Mouse (Mus musculus) limb, embryonic 13.5 days (tissue): ENCODE measurements around the gene Unc13a. TPM values are rescaled to one million over a fixed set of nuclear protein-coding genes. Genes with fewer than 3 reads are reported as not detected.
"Not testable (repeated sequence)": the region's sequence is repeated elsewhere in the genome, so short reads cannot be mapped to it uniquely, and the experiment has no call there.

ENCODE experiments used
- ATAC-seq: fragments of 200-750 bp; cut with Nextera tagmentation; 2 replicates; pipeline ENCODE4 v1.8.0; 2017; ENCODE audit warnings: low read depth, moderate number of reproducible peaks, moderate TSS enrichment; ENCODE audit not compliant: low FRiP score
- H3K27ac ChIP-seq: fragments of 300-500 bp; sonication (generic); 2 replicates; pipeline ENCODE4 v1.5.1; 2015; ENCODE audit warnings: inconsistent platforms, mild to moderate bottlenecking, moderate library complexity
- H3K27me3 ChIP-seq: fragments of 300-500 bp; sonication (generic); 2 replicates; pipeline ENCODE4 v1.6.1; 2015; ENCODE audit warnings: mild to moderate bottlenecking, inconsistent platforms
- H3K36me3 ChIP-seq: fragments of 300-500 bp; sonication (generic); 2 replicates; pipeline ENCODE4 v1.6.1; 2015; ENCODE audit warnings: inconsistent platforms, mild to moderate bottlenecking, moderate library complexity
- H3K4me1 ChIP-seq: fragments of 300-500 bp; sonication (generic); 2 replicates; pipeline ENCODE4 v1.6.1; 2015; ENCODE audit warnings: inconsistent platforms
- H3K4me2 ChIP-seq: fragments of 300-500 bp; sonication (generic); replicated peaks from 2 replicates; pipeline ENCODE4 v1.6.1; 2015; ENCODE audit warnings: inconsistent platforms, mild to moderate bottlenecking, moderate library complexity
- H3K4me3 ChIP-seq: fragments of 300-500 bp; sonication (generic); 2 replicates; pipeline ENCODE4 v1.5.1; 2015; ENCODE audit warnings: moderate library complexity, mild to moderate bottlenecking, inconsistent platforms
- H3K9ac ChIP-seq: fragments of 300-500 bp; sonication (generic); 2 replicates; pipeline ENCODE4 v1.6.1; 2015; ENCODE audit warnings: mild to moderate bottlenecking, inconsistent platforms
- H3K9me3 ChIP-seq: fragments of 300-500 bp; sonication (generic); 2 replicates; pipeline ENCODE4 v1.6.1; 2016; ENCODE audit warnings: inconsistent platforms
- WGBS: fragments of 180-500 bp; shearing (Covaris S2); methylation state at CpG from one replicate; pipeline ENCODE4 v1.1.7; 2015; 5-methylcytosine and 5-hydroxymethylcytosine counted together
- polyA plus RNA-seq: library from polyadenylated mRNA; unstranded; fragments of >200 nt; fragmentation: Nextera tagmentation; extraction: Ambion mirVana; gene quantifications from 2 replicates; pipeline ENCODE4 v1.2.1, GENCODE M21; 2015

The Unc13a gene
- polyA plus RNA-seq, 1 experiment from 2014 or later: 0.75 TPM

- Histone ChIP-seq H3K27me3 (peaks cover 93% of the 10 kb centered on the region), H3K4me1 (peaks cover 11% of the 10 kb centered on the region), H3K4me3 (no peak overlapping the region), H3K36me3 (no peaks in the 10 kb centered on the region), H3K4me2 (no peak overlapping the region), H3K27ac (no peak overlapping the region), H3K9me3 (no peaks in the 10 kb centered on the region), H3K9ac (no peak overlapping the region)
- ATAC-seq: no peak
- 71% methylated on average over 3 of the region's 3 CpGs for WGBS
Measured at GRCm38 (mm10) chr8:71702923-71703322, 31.4 kb upstream of the Unc13a start.

- Histone ChIP-seq H3K9me3 (no peaks in the 10 kb centered on the region), H3K4me3 (no peak overlapping the region), H3K4me1 (peaks cover 11% of the 10 kb centered on the region), H3K36me3 (no peaks in the 10 kb centered on the region), H3K9ac (no peak overlapping the region), H3K4me2 (no peak overlapping the region), H3K27me3 (peaks cover 93% of the 10 kb centered on the region), H3K27ac (no peak overlapping the region)
- no peak for ATAC-seq
- WGBS: 30% methylated on average over 4 of the region's 4 CpGs
Measured at GRCm38 (mm10) chr8:71702087-71702432, 30.5 kb upstream of the Unc13a start.

- WGBS: 15% methylated on average over 32 of the region's 34 CpGs
- Histone ChIP-seq H3K4me3 (peak within 1 kb of the TSS; percentile 23), H3K36me3 (no peaks in the 10 kb centered on the region), H3K27ac (no peak within 1 kb of the TSS), H3K4me1 (peaks cover 11% of the 10 kb centered on the region), H3K9ac (0 out of 2 replicates have a peak within 1 kb of the TSS, but pooled peaks have one; percentile 26), H3K27me3 (peaks cover 94% of the 10 kb centered on the region), H3K4me2 (peak within 1 kb of the TSS; percentile 39), H3K9me3 (no peaks in the 10 kb centered on the region)
- no peak for ATAC-seq
Measured at GRCm38 (mm10) chr8:71701414-71702086, 30.0 kb upstream of the Unc13a start, which contains the start of gene B3gnt3. TSS of gene B3gnt3 (minus strand) at chr8:71701789.

GRCm38 (mm10) chr8:71700493-71701269 lies 29.1 kb upstream of the Unc13a start:
- no peak for ATAC-seq
- no peak overlapping the region for H3K27ac ChIP-seq
- peaks cover 94% of the 10 kb centered on the region for H3K27me3 ChIP-seq
- peak overlapping the region; percentile 39 for H3K4me2 ChIP-seq
- no peaks in the 10 kb centered on the region for H3K36me3 ChIP-seq
- no peaks in the 10 kb centered on the region for H3K9me3 ChIP-seq
- 0 out of 2 replicates have a peak overlapping the region, but pooled peaks have one; percentile 26 for H3K9ac ChIP-seq
- WGBS: 3% methylated on average over 29 of the region's 29 CpGs
- peaks cover 11% of the 10 kb centered on the region for H3K4me1 ChIP-seq
- peak overlapping the region; percentile 23 for H3K4me3 ChIP-seq

- not testable (repeated sequence) for H3K9ac ChIP-seq, H3K4me2 ChIP-seq, ATAC-seq, H3K4me3 ChIP-seq, H3K9me3 ChIP-seq, H3K36me3 ChIP-seq, H3K27ac ChIP-seq
- H3K27me3 ChIP-seq: peaks cover 96% of the 10 kb centered on the region
- peaks cover 16% of the 10 kb centered on the region for H3K4me1 ChIP-seq
- WGBS: 64% methylated on average over 12 of the region's 12 CpGs
Measured at GRCm38 (mm10) chr8:71695456-71695855, 23.9 kb upstream of the Unc13a start.

- Histone ChIP-seq H3K4me3 (peak overlapping the region; percentile 29), H3K9ac (no peak overlapping the region), H3K4me1 (peaks cover 11% of the 10 kb centered on the region), H3K9me3 (no peaks in the 10 kb centered on the region), H3K27ac (no peak overlapping the region), H3K27me3 (peaks cover 96% of the 10 kb centered on the region), H3K36me3 (no peaks in the 10 kb centered on the region), H3K4me2 (peak overlapping the region; percentile 50)
- WGBS: 11% methylated on average over 68 of the region's 68 CpGs
- ATAC-seq: no peak
Measured at GRCm38 (mm10) chr8:71693166-71694041, 21.8 kb upstream of the Unc13a start.

GRCm38 (mm10) chr8:71692509-71692908 lies 21.0 kb upstream of the Unc13a start:
- Histone ChIP-seq H3K9me3 (no peaks in the 10 kb centered on the region), H3K4me1 (peaks cover 11% of the 10 kb centered on the region), H3K9ac (no peak overlapping the region), H3K4me2 (0 out of 2 replicates have a peak overlapping the region, but pooled peaks have one; percentile 9), H3K27me3 (peaks cover 96% of the 10 kb centered on the region), H3K36me3 (no peaks in the 10 kb centered on the region), H3K27ac (no peak overlapping the region), H3K4me3 (peak overlapping the region; percentile 10)
- no peak for ATAC-seq
- WGBS: 5% methylated on average over 30 of the region's 30 CpGs

GRCm38 (mm10) chr8:71689028-71689427 lies 17.5 kb upstream of the Unc13a start, which contains the start of gene Insl3:
TSS of gene Insl3 (plus strand) at chr8:71689214.
- no peak for ATAC-seq
- no peak within 1 kb of the TSS for H3K4me2 ChIP-seq
- no peak within 1 kb of the TSS for H3K9ac ChIP-seq
- H3K4me1 ChIP-seq: peaks cover 26% of the 10 kb centered on the region
- H3K4me3 ChIP-seq: no peak within 1 kb of the TSS
- WGBS: 5% methylated on average over 33 of the region's 33 CpGs
- no peak within 1 kb of the TSS for H3K27ac ChIP-seq
- no peaks in the 10 kb centered on the region for H3K36me3 ChIP-seq
- H3K27me3 ChIP-seq: peaks cover 100% of the 10 kb centered on the region
- no peaks in the 10 kb centered on the region for H3K9me3 ChIP-seq

GRCm38 (mm10) chr8:71687616-71688015 lies 16.1 kb upstream of the Unc13a start:
- H3K27ac ChIP-seq: no peak overlapping the region
- ATAC-seq: no peak
- H3K27me3 ChIP-seq: peaks cover 100% of the 10 kb centered on the region
- no peaks in the 10 kb centered on the region for H3K9me3 ChIP-seq
- peaks cover 15% of the 10 kb centered on the region for H3K4me1 ChIP-seq
- H3K4me3 ChIP-seq: no peak overlapping the region; the same call in 1 of the 2 replicates
- H3K9ac ChIP-seq: no peak overlapping the region
- WGBS: under 1% methylated on average over 8 of the region's 8 CpGs
- no peak overlapping the region for H3K4me2 ChIP-seq
- no peaks in the 10 kb centered on the region for H3K36me3 ChIP-seq

GRCm38 (mm10) chr8:71686143-71686734 lies 14.7 kb upstream of the Unc13a start:
- peak overlapping the region; percentile 60 for H3K4me2 ChIP-seq
- no peak overlapping the region for H3K27ac ChIP-seq
- no peaks in the 10 kb centered on the region for H3K36me3 ChIP-seq
- H3K4me3 ChIP-seq: peak overlapping the region; percentile 35
- H3K9ac ChIP-seq: no peak overlapping the region; the same call in 1 of the 2 replicates
- no peaks in the 10 kb centered on the region for H3K9me3 ChIP-seq
- H3K27me3 ChIP-seq: peaks cover 100% of the 10 kb centered on the region
- 6% methylated on average over 23 of the region's 23 CpGs for WGBS
- ATAC-seq: peak; percentile 33; the same call in 1 of the 2 replicates
- H3K4me1 ChIP-seq: peaks cover 18% of the 10 kb centered on the region

GRCm38 (mm10) chr8:71685573-71685972 lies 14.0 kb upstream of the Unc13a start:
- peak overlapping the region; percentile 60 for H3K4me2 ChIP-seq
- no peak overlapping the region for H3K27ac ChIP-seq
- H3K9me3 ChIP-seq: no peaks in the 10 kb centered on the region
- H3K4me1 ChIP-seq: peaks cover 23% of the 10 kb centered on the region
- H3K4me3 ChIP-seq: peak overlapping the region; percentile 35
- no peak overlapping the region for H3K9ac ChIP-seq
- 2% methylated on average over 29 of the region's 29 CpGs for WGBS
- H3K27me3 ChIP-seq: peaks cover 100% of the 10 kb centered on the region
- no peaks in the 10 kb centered on the region for H3K36me3 ChIP-seq
- ATAC-seq: no peak
